Mouse (Mus musculus): Measurements from ENCODE around the gene Dpagt1. TPM values are rescaled to one million over a fixed set of nuclear protein-coding genes. Genes with fewer than 3 reads are reported as not detected.

Gene Dpagt1
- 26.9 and 27.8 TPM in 2 replicates for polyA plus RNA-seq (2015; fragmentation: Nextera tagmentation; extraction: Ambion mirVana)

DNA sequence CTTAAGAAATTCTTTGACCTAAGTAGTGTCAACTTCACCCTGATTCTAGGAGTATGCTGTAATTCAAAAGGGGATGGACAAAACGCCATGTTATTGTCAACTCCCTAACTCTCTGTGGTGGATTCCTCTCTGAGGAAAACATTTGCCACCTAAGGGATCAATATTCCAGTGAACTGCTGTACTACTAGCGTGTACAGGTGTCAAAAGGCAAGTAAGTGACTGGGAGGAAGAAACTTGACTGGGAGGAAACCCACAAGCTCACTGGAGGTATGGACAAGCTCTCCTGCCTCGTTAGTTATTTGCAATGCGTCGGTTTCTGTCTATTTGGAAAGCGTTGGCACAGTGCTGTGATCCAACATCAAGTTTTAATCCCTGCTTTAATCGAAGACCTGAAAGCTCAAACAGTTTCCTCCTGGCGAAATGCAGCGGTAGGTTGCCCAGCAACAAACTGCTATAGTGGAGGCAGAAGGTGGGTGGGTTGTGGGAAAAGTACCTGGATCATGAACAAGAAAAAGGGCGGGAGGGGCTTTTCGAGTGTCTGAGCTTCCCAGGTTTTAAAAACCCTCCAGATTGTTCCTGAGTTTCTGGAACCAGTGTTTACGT lies at the start of gene Dpagt1:
Gene Dpagt1, plus strand, starts transcription at position 252 of the 603 bp plus-strand sequence.
- TF ChIP-seq CTCF (IDR thresholded peaks at IDR 0.05; ENCODE audit: low read depth) (no peak), EP300 (optimal IDR thresholded peaks at IDR 0.05) (no peak)
- peak within 1 kb of the TSS; percentile 91 for H3K27ac ChIP-seq (replicated peaks)
- H3K27me3 ChIP-seq (ENCODE audit: control insufficient read depth, insufficient read depth, low read length): no peaks in the 10 kb centered on the region
- DNase-seq (ENCODE audit: low spot score) (no peak), ATAC-seq (ENCODE audit: low FRiP score, low TSS enrichment) (peak; percentile 45)
- no peaks in the 10 kb centered on the region; the same call in 1 of the 2 replicates for H3K36me3 ChIP-seq (ENCODE audit: control insufficient read depth, insufficient read depth, low read length)
- H3K9me3 ChIP-seq (ENCODE audit: control insufficient read depth, low read length): no peaks in the 10 kb centered on the region
- H3K4me2 ChIP-seq (replicated peaks; ENCODE audit: low read depth): peak within 1 kb of the TSS; percentile 71
- H3K4me3 ChIP-seq (ENCODE audit: low read depth, low read length): peak within 1 kb of the TSS; percentile 73
- WGBS: 4% methylated on average over 12 of the region's 12 CpGs
- H3K9ac ChIP-seq (ENCODE audit: low read length): peak within 1 kb of the TSS; percentile 83
- no peaks in the 10 kb centered on the region; the same call in none of the 2 replicates for H3K4me1 ChIP-seq (replicated peaks; ENCODE audit: control insufficient read depth, insufficient read depth)

GRCm38 (mm10) chr9:44283183-44283582 lies 42.6 kb upstream of the Dpagt1 start:
- H3K4me3 ChIP-seq (ENCODE audit: low read depth, low read length): no peak overlapping the region
- H3K4me1 ChIP-seq (replicated peaks; ENCODE audit: control insufficient read depth, insufficient read depth): no peaks in the 10 kb centered on the region
- no peaks in the 10 kb centered on the region for H3K27me3 ChIP-seq (ENCODE audit: control insufficient read depth, insufficient read depth, low read length)
- WGBS: 59% methylated on average over 5 of the region's 5 CpGs
- no peak for TF ChIP-seq CTCF (IDR thresholded peaks at IDR 0.05; ENCODE audit: low read depth)
- no peak for TF ChIP-seq EP300 (optimal IDR thresholded peaks at IDR 0.05)
- peaks cover 2% of the 10 kb centered on the region; the same call in 1 of the 2 replicates for H3K36me3 ChIP-seq (ENCODE audit: control insufficient read depth, insufficient read depth, low read length)
- ATAC-seq (ENCODE audit: low FRiP score, low TSS enrichment): no peak
- no peak overlapping the region for H3K4me2 ChIP-seq (replicated peaks; ENCODE audit: low read depth)
- H3K9ac ChIP-seq (ENCODE audit: low read length): no peak overlapping the region
- no peak overlapping the region for H3K27ac ChIP-seq (replicated peaks)
- H3K9me3 ChIP-seq (ENCODE audit: control insufficient read depth, low read length): no peaks in the 10 kb centered on the region
- no peak for DNase-seq (ENCODE audit: low spot score)

DNA sequence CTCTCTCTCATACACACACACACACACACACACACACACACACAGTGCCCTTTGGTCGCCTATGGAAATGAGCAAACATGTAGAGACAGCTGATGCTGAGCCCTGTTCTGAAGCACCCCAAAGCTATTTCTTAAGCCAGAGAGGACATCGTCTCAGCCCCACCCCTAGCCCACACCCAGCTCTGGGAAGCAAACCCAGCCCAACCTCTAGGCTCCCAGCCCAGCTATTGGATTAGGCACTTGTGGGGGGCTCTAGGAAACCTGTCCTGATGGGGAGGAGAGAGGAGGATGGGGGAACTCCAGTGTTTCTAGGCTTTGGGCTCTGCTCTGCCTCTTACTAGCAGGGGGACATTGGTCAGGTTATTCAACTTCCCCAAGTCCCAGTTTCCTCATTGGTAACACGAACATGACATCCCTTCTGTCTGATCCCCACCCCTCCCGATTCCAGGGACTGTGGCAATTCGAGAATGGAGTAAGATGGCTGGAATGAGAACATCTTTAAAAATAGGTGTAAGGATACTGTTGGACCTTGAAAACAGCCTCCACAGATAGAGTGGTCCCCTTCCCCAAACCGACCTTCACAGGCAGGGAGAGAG lies 39.5 kb upstream of the Dpagt1 start:
- Histone ChIP-seq H3K9ac (ENCODE audit: low read length) (no peak overlapping the region), H3K36me3 (ENCODE audit: control insufficient read depth, insufficient read depth, low read length) (peaks cover 4% of the 10 kb centered on the region; the same call in 1 of the 2 replicates), H3K9me3 (ENCODE audit: control insufficient read depth, low read length) (no peaks in the 10 kb centered on the region), H3K27me3 (ENCODE audit: control insufficient read depth, insufficient read depth, low read length) (no peaks in the 10 kb centered on the region), H3K4me3 (ENCODE audit: low read depth, low read length) (no peak overlapping the region), H3K4me2 (replicated peaks; ENCODE audit: low read depth) (no peak overlapping the region; the same call in 1 of the 2 replicates), H3K4me1 (replicated peaks; ENCODE audit: control insufficient read depth, insufficient read depth) (no peaks in the 10 kb centered on the region), H3K27ac (replicated peaks) (no peak overlapping the region)
- no peak for DNase-seq (ENCODE audit: low spot score)
- 21% methylated on average over 6 of the region's 6 CpGs for WGBS
- TF ChIP-seq EP300 (optimal IDR thresholded peaks at IDR 0.05) (no peak), CTCF (IDR thresholded peaks at IDR 0.05; ENCODE audit: low read depth) (no peak)
- no peak for ATAC-seq (ENCODE audit: low FRiP score, low TSS enrichment)

GRCm38 (mm10) chr9:44287003-44287400 lies 38.8 kb upstream of the Dpagt1 start:
- H3K27ac ChIP-seq (replicated peaks): no peak overlapping the region
- peak overlapping the region; percentile 63 for H3K9ac ChIP-seq (ENCODE audit: low read length)
- WGBS: 16% methylated on average over 11 of the region's 11 CpGs
- no peak for DNase-seq (ENCODE audit: low spot score)
- peak overlapping the region; percentile 61 for H3K4me3 ChIP-seq (ENCODE audit: low read depth, low read length)
- peaks cover 4% of the 10 kb centered on the region; the same call in 1 of the 2 replicates for H3K36me3 ChIP-seq (ENCODE audit: control insufficient read depth, insufficient read depth, low read length)
- 0 out of 2 replicates have a peak, but pooled peaks have one; percentile 10 for ATAC-seq (ENCODE audit: low FRiP score, low TSS enrichment)
- H3K4me2 ChIP-seq (replicated peaks; ENCODE audit: low read depth): peak overlapping the region; percentile 83
- no peak for TF ChIP-seq CTCF (IDR thresholded peaks at IDR 0.05; ENCODE audit: low read depth)
- H3K4me1 ChIP-seq (replicated peaks; ENCODE audit: control insufficient read depth, insufficient read depth): no peaks in the 10 kb centered on the region
- no peaks in the 10 kb centered on the region for H3K27me3 ChIP-seq (ENCODE audit: control insufficient read depth, insufficient read depth, low read length)
- H3K9me3 ChIP-seq (ENCODE audit: control insufficient read depth, low read length): no peaks in the 10 kb centered on the region

GRCm38 (mm10) chr9:44287401-44288075 lies 38.3 kb upstream of the Dpagt1 start:
- ATAC-seq (ENCODE audit: low FRiP score, low TSS enrichment) (peak; percentile 35; the same call in 1 of the 2 replicates), DNase-seq (ENCODE audit: low spot score) (peak; percentile 50)
- TF ChIP-seq EP300 (optimal IDR thresholded peaks at IDR 0.05) (no peak), CTCF (IDR thresholded peaks at IDR 0.05; ENCODE audit: low read depth) (no peak)
- H3K4me3 ChIP-seq (ENCODE audit: low read depth, low read length): peak overlapping the region; percentile 61
- H3K9me3 ChIP-seq (ENCODE audit: control insufficient read depth, low read length): no peaks in the 10 kb centered on the region
- peaks cover 4% of the 10 kb centered on the region; the same call in 1 of the 2 replicates for H3K36me3 ChIP-seq (ENCODE audit: control insufficient read depth, insufficient read depth, low read length)
- no peaks in the 10 kb centered on the region for H3K4me1 ChIP-seq (replicated peaks; ENCODE audit: control insufficient read depth, insufficient read depth)
- H3K9ac ChIP-seq (ENCODE audit: low read length): peak overlapping the region; percentile 63
- peak overlapping the region; percentile 83 for H3K4me2 ChIP-seq (replicated peaks; ENCODE audit: low read depth)
- no peaks in the 10 kb centered on the region for H3K27me3 ChIP-seq (ENCODE audit: control insufficient read depth, insufficient read depth, low read length)
- H3K27ac ChIP-seq (replicated peaks): no peak overlapping the region
- WGBS: 1% methylated on average over 44 of the region's 47 CpGs
